Mouse (Mus musculus): ENCODE measurements around the gene Ghr.

GRCm38 (mm10) chr15:3489180-3489579 lies 94.1 kb downstream of the Ghr start:
- TF ChIP-seq CTCF (IDR thresholded peaks at IDR 0.05; ENCODE audit: borderline replicate concordance, extremely low read depth, insufficient read depth, insufficient read length) (no peak), POLR2A (IDR thresholded peaks at IDR 0.05; ENCODE audit: borderline replicate concordance, extremely low read depth, insufficient read depth, insufficient read length, poor library complexity, severe bottlenecking) (no peak)

Data from brain, embryonic 14.5 days (tissue).